Mouse (Mus musculus) thymus, postnatal 4 days (tissue): ENCODE measurements around the gene Bcas3.
A peak's percentile ranks its signal among the peaks of the same experiment; 100 is the strongest.

Experiments
- DNase-seq: peaks from one replicate; pipeline ENCODE4 v3.0.0; 2021

The Bcas3 gene

DNA sequence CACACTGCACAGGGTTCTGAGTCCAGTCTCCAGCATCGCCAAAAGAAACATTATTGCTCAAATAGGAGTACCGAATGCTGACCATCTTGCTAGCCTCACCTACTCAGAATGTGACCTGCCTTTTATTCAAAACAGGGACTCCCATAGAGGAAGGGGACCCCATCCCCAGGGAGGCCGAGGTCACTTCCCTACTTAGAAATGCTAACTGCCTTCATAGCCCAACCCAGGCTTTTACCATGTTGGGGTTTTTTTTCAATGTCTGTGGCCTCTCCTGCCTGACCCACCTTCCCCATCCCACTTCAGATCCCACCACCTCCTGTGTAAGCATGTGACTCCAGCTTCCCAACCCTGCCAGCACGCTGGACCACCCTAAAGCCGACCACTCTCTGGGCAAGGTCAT is 458.7 kb downstream of the Bcas3 start:
- no peak for DNase-seq

- no peak for DNase-seq
Measured at GRCm38 (mm10) chr11:85812201-85812966, 459.4 kb downstream of the Bcas3 start.

DNA sequence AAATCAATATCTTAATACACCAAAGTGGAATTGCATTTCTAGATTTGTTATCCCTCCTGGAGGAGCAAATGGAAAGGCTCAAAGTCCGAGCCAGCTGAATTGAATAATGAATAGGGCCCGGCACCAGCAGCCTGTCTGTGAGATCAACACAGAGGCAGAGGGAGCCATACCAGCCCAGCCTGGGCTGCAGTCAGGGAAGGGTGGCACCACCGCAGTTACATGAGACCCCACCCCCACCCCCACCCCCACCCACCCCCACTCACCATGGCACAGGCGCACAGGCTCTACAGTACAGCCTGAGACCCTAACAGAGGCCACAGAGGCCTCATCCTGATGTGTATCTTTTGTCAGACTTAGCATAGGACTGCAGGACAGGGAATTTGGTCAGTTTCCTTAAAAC is 461.7 kb downstream of the Bcas3 start:
- DNase-seq = no peak

- no peak for DNase-seq
Measured at GRCm38 (mm10) chr11:85816471-85816870, 463.5 kb downstream of the Bcas3 start.

DNA sequence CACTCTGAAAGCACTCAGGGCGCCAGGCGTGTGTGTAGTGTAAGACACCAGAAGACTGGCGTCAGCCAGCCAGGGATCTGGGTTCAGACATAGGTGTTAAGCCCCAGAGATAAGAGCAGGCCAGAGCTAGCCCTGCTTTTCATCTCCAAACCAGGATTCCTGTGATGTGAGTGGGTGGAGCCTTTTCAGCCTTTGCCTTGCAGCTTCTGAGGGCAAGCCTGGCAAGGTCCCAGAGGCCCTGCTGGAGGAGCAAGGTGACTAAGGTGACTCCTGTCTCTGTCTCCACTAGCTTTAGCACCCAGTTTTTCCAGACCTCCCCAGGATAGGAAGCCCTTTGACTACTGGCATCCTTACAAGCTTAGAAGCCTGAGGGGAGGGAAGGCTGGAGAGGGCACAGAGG is 465.4 kb downstream of the Bcas3 start:
- no peak for DNase-seq

DNA sequence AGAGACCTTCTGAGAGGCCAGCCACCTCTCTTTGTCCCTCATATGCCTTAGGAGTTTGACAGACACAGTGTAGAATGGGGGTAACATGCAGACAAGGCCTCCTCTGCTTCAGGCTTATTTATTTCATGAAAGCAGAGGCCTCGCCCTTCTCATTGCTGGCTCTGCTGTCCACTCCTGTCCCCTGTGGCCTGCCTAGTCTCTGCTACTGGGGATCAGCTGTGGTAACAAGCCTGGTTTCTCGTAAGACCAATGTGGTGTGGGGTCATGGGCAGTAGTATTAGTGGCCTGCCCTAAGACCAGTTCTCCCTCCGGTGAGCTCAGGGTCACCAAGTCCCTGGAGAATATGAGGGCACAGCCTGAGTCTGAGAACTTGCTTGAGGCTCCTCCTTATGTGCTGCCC is 468.0 kb downstream of the Bcas3 start:
- DNase-seq = no peak

GRCm38 (mm10) chr11:85821659-85822058 is 468.7 kb downstream of the Bcas3 start:
- no peak for DNase-seq

DNA sequence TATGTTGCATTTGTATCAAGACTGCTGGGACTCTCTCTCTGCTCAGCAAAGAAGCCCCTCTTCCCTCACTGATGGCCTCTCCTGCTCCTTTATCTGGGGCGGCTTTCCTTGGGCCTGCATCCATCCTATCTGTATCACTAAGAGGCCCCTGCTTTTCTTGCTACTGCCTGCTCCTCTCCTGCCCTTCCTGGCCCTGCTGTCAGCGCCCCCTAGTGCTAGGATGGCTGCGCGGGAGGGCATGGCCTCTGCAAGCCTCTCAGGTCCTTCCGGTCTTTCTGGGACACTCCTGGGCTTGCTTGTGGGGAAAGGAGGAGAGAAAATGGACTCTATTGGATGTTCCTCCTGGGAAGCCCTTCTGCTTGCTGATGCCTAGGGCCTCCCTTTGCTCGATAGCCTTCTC is 470.2 kb downstream of the Bcas3 start:
- peak; percentile 92 for DNase-seq

DNA sequence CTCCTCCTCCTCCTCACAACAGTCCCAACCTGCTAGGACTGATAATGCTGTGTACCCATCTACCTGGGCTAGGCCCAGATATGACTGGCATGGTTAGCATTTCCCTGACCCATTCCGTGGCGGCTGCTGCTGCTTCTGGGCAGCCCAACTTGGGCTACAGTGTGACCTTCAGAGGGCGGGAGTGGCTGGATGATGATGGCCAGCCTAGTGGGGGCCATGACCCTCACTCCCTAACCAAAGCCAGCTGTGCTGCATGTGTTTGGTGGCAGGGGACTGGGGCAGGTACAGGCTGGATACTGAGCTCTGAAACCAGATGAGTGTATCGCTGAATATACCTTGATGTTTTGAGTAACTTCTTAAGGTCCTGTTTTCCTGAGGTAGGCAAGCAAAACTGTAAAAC is 470.8 kb downstream of the Bcas3 start:
- DNase-seq = no peak

- no peak for DNase-seq
Measured at GRCm38 (mm10) chr11:85825031-85825430, 472.1 kb downstream of the Bcas3 start.

- DNase-seq = no peak
Measured at GRCm38 (mm10) chr11:85825823-85826222, 472.9 kb downstream of the Bcas3 start.

GRCm38 (mm10) chr11:85827342-85827741 is 474.4 kb downstream of the Bcas3 start:
- DNase-seq = no peak

DNA sequence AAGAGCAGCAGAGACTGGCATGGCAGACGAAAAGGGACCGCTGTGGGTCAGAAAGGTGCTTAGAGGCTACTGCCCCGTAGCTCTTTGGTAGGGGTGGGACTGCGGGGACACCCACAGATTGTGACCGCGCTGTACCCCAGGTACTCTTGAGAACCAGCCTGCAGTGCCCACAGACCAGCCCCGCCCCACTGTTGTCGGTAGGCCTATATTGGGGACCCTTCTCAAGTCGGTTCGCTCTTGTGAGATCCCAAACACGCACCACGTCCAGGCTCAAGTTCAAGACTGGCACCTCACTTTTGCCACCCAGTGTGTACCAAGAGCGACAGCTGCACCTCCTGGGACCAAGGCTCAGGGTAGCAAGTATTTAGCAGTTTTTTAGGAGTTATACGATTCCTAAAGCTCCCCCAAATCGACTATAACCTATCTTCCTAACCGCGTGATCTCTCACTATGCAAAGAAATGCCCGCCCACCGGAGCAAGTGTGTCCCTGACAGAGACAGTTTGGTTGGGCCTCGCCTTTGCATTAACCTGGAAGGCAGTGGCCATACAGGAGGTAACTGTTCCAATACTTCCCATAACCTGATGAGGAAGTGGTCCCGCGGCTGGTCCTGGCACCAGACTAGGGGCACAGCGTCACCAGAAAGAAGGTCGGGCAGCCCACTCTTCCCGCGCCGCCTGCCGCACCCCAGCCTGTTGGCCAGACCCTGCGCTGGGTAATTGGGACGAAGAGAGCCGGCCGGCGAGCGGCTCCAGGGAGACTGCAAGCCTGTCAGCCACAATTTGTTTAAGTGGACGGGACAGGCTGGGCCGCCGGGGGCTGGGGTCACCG is 475.9 kb downstream of the Bcas3 start:
- no peak for DNase-seq

GRCm38 (mm10) chr11:85829520-85830440 is 476.8 kb downstream of the Bcas3 start:
- DNase-seq = no peak

- DNase-seq = no peak
Measured at GRCm38 (mm10) chr11:85830901-85831341, 478.0 kb downstream of the Bcas3 start.

GRCm38 (mm10) chr11:85831656-85832230 is 478.8 kb downstream of the Bcas3 start:
- no peak for DNase-seq

GRCm38 (mm10) chr11:85832231-85832924 is 479.4 kb downstream of the Bcas3 start, which contains the start of gene Tbx2:
TSS of gene Tbx2 (plus strand) at chr11:85832551.
- peak; percentile 40 for DNase-seq

DNA sequence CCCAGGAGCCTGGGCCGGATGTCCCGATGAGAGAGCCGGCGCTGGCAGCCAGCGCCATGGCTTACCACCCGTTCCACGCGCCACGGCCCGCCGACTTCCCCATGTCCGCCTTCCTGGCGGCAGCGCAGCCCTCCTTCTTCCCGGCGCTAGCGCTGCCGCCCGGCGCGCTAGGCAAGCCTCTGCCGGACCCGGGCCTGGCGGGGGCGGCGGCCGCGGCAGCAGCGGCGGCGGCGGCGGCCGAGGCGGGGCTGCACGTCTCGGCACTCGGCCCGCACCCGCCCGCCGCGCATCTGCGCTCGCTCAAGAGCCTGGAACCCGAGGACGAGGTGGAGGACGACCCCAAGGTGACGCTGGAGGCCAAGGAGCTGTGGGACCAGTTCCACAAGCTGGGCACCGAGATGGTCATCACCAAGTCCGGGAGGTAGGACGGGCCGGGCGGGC is 480.1 kb downstream of the Bcas3 start:
- no peak for DNase-seq

GRCm38 (mm10) chr11:85833761-85834385 is 480.9 kb downstream of the Bcas3 start:
- DNase-seq = no peak

GRCm38 (mm10) chr11:85834386-85834931 is 481.5 kb downstream of the Bcas3 start:
- no peak for DNase-seq
